Mouse (Mus musculus): ENCODE measurements at regions not wholly inside any gene's neighbourhood (a gene's known extent, or its start where the extent isn't known, plus 50 kb on each side); places are given as distances from the start of the nearest gene placed in this dataset.

GRCm38 (mm10) chr2:146624207-146624606 lies 112.1 kb upstream of the Ralgapa2 start:
- in situ Hi-C loops (cut with MboI, MseI): no loop called here

DNA sequence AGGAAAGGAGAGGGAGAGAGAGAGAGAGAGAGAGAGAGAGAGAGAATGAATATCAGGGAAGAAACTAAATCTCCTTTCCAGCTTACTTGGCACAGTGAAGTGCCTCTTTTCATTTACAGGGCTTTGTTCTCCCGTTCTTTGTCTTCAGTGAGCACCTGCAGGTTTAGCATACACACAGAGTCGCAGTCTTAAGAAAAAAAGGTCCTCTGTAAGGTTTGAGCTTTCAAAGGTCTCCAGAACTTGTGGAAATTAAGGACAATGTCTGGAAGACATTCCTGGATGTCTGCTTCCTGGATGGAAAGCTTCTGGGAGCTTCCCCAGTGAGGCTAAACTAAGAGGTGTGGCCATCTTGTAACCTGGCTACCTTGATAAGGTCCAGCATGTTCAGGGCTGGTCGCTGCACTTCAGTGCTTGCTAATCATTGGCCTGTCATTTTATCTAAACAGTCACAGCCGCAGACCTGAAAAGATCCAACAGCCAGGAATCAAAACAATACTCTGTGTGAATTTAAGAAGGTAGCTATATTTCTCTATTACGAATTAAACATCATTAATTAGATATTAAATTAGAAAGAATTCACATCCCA lies 113.1 kb upstream of the Ralgapa2 start:
- in situ Hi-C loops (cut with MboI, MseI): no loop called here

DNA sequence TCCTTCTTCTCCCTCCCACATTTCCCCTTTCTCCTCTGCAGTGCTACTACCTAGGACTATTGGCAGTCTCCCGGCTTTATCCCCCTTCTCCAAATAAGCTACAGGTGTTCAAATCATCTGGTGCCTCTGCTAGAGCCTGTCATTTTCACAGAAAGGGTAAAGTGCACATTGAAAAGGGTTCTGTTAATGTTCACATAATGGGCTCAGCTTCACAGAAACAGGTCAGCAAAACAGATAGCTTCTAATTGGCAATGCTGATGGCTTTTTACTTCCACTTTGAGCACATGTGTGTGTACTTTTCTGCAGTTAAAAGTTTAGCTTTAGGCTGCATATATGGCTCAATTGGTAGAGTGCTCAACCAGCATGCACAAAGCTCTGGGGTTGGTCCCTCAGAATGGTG lies 114.4 kb upstream of the Ralgapa2 start:
- in situ Hi-C loops (cut with MboI, MseI): no loop called here

GRCm38 (mm10) chr2:146630179-146630578 lies 118.0 kb upstream of the Ralgapa2 start:
- in situ Hi-C loops (cut with MboI, MseI): loop anchor here (5.0 kb wide), 2 partner anchors 342 to 547 kb away; no protein-coding TSS in a partner anchor

- in situ Hi-C loops (cut with MboI, MseI): loop anchor here (5.0 kb wide), 2 partner anchors 341 to 546 kb away; no protein-coding TSS in a partner anchor
Measured at GRCm38 (mm10) chr2:146631098-146631497, 119.0 kb upstream of the Ralgapa2 start.

GRCm38 (mm10) chr2:146633329-146634070 lies 121.4 kb upstream of the Ralgapa2 start:
- in situ Hi-C loops (cut with MboI, MseI): loop anchor here (5.0 kb wide), 2 partner anchors 339 to 544 kb away; no protein-coding TSS in a partner anchor

DNA sequence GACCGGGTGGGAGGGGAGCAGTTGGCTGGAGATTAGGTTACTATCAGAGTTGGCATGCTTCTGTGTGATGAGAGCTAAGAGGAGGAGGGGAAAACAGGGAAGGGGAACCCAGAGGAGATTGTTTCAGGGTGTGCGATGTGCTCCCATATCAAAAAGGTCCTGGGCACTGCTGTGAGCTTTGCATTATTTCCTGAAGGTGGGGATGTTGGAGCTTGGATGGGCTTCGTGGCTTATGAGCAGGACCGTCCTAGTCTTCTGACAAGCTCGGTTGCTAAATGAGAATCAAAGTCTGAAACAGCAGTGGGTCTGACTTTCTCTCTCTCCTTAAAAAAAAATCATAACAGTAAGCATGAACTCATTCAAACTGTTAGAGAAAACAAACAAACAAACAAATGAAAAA lies 125.4 kb upstream of the Ralgapa2 start:
- in situ Hi-C loops (cut with MboI, MseI): no loop called here

GRCm38 (mm10) chr2:146646237-146646972 lies 134.3 kb upstream of the Ralgapa2 start:
- in situ Hi-C loops (cut with MboI, MseI): no loop called here

GRCm38 (mm10) chr2:146646973-146647282 lies 134.8 kb upstream of the Ralgapa2 start:
- in situ Hi-C loops (cut with MboI, MseI): no loop called here

GRCm38 (mm10) chr2:146661346-146661745 lies 149.2 kb upstream of the Ralgapa2 start:
- in situ Hi-C loops (cut with MboI, MseI): loop anchor here (10.0 kb wide), 1 partner anchor 1743 kb away; the partner anchor contains the start of gene Thbd

DNA sequence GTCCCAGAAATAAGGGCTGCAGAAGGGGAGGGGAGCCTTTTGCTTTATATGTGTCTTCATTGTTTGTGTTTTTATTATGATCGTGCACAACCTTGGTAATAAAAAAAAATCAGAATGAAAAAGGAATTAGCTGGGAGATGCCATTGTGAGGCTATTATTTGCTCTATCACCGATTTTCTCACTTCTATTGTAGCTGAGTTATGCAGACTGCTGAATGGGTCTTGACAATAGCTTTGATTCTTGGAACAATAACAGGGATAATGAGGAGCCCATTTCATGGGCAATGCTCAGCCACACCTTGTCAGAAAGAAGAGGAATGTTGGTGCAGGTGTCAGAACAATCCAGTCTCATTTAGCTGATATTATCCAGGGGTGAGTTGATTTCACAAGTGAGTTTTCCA lies 160.6 kb upstream of the Ralgapa2 start:
- in situ Hi-C loops (cut with MboI, MseI): no loop called here

DNA sequence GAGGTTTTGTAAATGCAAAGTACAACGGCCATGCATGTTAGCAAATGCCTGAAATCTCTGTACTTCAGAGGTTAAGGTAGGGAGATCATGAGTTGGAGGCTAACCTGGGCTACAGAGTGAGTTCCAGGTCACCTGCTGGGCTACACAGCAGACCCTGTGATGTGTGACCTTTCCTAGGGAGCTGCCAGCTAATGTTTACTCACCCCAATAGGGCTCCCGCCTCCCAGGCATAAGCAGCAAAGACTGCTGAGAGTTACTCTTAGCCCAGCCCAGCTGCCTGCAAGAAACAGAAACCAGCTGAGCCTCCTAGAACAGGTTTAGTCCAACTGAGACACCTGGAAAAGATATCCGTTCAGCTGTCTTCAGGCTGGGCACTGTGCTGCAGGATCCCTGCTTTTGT lies 169.8 kb upstream of the Ralgapa2 start:
- in situ Hi-C loops (cut with MboI, MseI): no loop called here

- in situ Hi-C loops (cut with MboI, MseI): no loop called here
Measured at GRCm38 (mm10) chr2:146685854-146686507, 169.7 kb upstream of the Kiz start.

DNA sequence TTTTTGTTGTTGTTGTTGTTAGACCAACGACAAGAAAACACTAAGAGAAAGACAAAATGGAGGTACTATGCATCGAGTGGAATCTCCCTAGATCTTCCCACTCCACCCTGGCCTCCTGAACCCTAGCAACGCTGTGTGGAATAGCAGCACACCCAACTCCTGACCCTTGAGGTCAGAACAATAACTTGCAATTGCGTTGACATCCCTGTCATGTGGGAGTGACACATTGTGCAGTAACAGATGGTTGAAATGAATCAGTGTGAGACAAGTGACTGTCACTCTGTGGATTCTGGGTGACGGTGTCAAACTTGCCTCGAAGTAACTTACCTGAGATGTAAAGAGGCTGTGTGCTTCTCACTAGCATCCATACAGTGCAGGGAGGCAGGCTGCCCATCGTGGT lies 167.1 kb upstream of the Kiz start:
- in situ Hi-C loops (cut with MboI, MseI): no loop called here

- in situ Hi-C loops (cut with MboI, MseI): no loop called here
Measured at GRCm38 (mm10) chr2:146693484-146693883, 162.2 kb upstream of the Kiz start.

DNA sequence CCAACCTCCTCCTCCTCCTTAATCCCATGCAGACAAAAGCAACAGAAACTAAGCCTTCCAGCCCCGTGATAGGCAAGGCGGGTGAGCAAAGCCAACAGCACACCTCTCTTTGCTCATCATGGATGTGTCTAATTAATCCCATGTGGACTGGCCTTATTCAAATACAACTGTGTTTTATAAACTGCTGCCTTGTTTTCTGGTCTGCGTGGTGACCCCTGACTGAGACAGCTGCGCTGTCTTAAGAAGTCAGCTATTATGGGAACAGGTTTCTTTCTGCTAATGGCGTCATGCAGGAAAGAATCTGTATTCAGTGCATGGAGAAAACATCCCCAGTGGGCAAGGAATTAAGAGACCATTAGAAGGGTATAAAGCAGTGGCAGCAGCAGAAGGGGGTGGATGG lies 161.6 kb upstream of the Kiz start:
- in situ Hi-C loops (cut with MboI, MseI): no loop called here

DNA sequence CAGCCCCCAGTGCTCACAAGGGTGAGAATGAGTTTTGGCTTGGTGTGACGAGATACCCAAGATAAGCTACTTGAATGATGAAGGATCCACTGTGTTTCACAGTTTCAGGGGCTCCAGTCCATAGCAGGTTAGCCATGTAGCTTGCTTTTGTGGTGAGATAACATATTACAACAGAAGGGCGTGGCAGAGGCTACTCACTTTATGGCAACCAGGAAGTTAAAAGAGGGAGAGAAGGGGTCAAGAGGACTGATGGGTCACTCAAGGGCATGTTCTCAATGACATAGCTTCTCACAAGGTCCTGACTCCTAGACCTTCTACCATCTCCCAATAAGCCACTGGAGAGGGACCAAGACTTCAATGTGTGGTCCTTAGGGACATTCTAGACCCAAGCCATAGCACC lies 159.4 kb upstream of the Kiz start:
- in situ Hi-C loops (cut with MboI, MseI): no loop called here

DNA sequence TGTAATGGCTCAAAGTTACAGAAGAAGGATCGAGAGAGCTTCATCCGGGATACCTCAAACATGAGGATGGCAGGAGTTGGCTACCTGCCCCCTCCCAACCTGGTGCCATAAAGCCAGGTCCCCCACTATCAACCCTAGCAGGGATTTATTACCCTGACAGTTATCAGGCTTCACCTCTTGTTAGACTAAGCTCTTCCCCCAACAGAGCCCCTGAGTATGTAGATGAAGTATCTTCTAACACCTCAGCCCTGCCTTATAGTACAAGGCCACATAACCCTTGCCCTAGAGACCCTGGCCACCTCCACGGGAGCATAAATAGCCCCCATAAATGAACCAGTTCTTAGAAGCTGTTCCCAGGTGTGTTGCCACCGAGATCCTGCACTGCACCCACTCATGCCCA lies 158.9 kb upstream of the Kiz start:
- in situ Hi-C loops (cut with MboI, MseI): no loop called here

DNA sequence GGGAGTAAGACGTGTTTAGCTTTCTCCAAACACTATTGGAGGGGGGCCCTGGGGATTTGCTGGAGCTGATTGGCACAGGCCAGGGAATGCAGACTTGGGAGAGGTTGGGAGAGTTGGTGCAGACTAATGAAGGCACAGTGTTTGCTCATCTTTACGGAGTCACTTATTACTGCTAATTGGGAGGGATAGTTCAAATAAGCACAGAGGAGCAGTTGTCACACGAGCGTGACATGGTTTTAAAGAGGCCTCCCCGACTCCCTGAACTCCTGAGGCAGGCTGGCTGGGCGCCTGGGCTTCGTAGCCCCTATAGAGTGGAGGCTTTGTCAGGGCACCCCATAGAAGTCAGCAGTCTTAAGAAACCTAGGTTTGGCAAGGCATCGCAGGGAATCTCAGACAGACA lies 145.0 kb upstream of the Kiz start:
- in situ Hi-C loops (cut with MboI, MseI): no loop called here

GRCm38 (mm10) chr2:146721184-146721715 lies 134.4 kb upstream of the Kiz start:
- in situ Hi-C loops (cut with MboI, MseI): no loop called here

DNA sequence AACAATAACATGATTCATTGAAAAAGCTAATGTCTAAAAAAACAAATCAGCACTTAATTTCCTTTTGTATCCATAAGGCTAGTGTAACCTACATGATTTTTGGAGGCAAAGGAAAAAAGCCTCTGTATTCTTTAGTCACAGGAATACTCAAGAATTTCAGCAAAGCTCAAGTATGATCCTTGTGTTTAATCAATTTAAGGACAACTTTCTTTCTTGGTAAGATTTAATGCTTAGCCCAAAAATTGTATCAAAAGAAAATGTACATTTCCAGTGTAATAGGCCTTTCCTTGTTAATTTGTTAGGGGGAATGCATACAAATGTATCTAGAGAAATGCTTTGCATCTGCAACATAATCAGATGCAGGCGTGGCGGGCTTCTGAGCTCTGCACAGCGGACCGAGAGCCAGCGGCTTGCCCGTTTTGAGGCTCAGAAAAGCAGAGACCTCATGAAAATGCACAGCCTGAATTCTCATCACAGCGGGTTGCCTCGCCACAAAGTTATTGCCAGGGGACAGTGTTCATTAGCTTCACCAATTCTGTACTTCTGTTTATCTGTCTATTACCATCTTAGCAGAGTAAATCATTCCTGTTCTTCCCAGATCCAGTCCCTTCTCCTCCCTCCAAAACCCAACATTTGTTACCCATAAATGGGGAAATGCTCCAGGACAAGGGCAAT lies 133.2 kb upstream of the Kiz start:
- in situ Hi-C loops (cut with MboI, MseI): no loop called here
